Mouse (Mus musculus) embryonic facial prominence, embryonic 13.5 days (tissue): ENCODE results near the gene Slc39a7. TPM values are rescaled to one million over a fixed set of nuclear protein-coding genes. Genes with fewer than 3 reads are reported as not detected.

Experiments used
- ATAC-seq: fragments of 200-750 bp; cut with Nextera tagmentation; 2 replicates; pipeline ENCODE4 v1.8.0; 2017; ENCODE audit warnings: low read depth; ENCODE audit not compliant: insufficient number of reproducible peaks, insufficient read depth, low FRiP score, low TSS enrichment
- H3K27ac ChIP-seq: fragments of 300-500 bp; sonication (generic); 2 replicates; pipeline ENCODE4 v1.5.1; 2015; ENCODE audit warnings: moderate library complexity, mild to moderate bottlenecking, inconsistent platforms
- H3K27me3 ChIP-seq: fragments of 300-500 bp; sonication (generic); 2 replicates; pipeline ENCODE4 v1.6.1; 2015; ENCODE audit warnings: mild to moderate bottlenecking, inconsistent platforms
- H3K36me3 ChIP-seq: fragments of 300-500 bp; sonication (generic); 2 replicates; pipeline ENCODE4 v1.6.1; 2015; ENCODE audit warnings: mild to moderate bottlenecking, inconsistent platforms
- H3K4me1 ChIP-seq: fragments of 300-500 bp; sonication (generic); 2 replicates; pipeline ENCODE4 v1.6.1; 2015; ENCODE audit warnings: inconsistent platforms
- H3K4me2 ChIP-seq: fragments of 300-500 bp; sonication (generic); 2 replicates; pipeline ENCODE4 v1.6.1; 2015; ENCODE audit warnings: moderate library complexity, mild to moderate bottlenecking, inconsistent platforms
- H3K4me3 ChIP-seq: fragments of 300-500 bp; sonication (generic); 2 replicates; pipeline ENCODE4 v1.5.1; 2015; ENCODE audit warnings: mild to moderate bottlenecking, inconsistent platforms
- H3K9ac ChIP-seq: fragments of 300-500 bp; sonication (generic); 2 replicates; pipeline ENCODE4 v1.6.1; 2015; ENCODE audit warnings: mild to moderate bottlenecking, inconsistent platforms
- H3K9me3 ChIP-seq: fragments of 300-500 bp; sonication (generic); 2 replicates; pipeline ENCODE4 v1.6.1; 2016; ENCODE audit warnings: inconsistent platforms
- WGBS: fragments of 180-500 bp; shearing (Covaris S2); methylation state at CpG from one replicate; pipeline ENCODE4 v1.1.7; 2015; ENCODE audit warnings: mixed read lengths; 5-methylcytosine and 5-hydroxymethylcytosine counted together
- polyA plus RNA-seq: library from polyadenylated mRNA; unstranded; fragments of >200 nt; fragmentation: Nextera tagmentation; extraction: Ambion mirVana; gene quantifications from 2 replicates; pipeline ENCODE4 v1.2.1, GENCODE M21; 2015

Gene Slc39a7
- polyA plus RNA-seq, 1 experiment from 2014 or later: 212 TPM

- Histone ChIP-seq H3K36me3 (peaks cover 33% of the 10 kb centered on the region), H3K27me3 (peaks cover 55% of the 10 kb centered on the region), H3K9me3 (no peaks in the 10 kb centered on the region), H3K27ac (peak overlapping the region; percentile 56), H3K4me2 (peak overlapping the region; percentile 57), H3K9ac (peak overlapping the region; percentile 64), H3K4me3 (peak overlapping the region; percentile 35), H3K4me1 (peaks cover 31% of the 10 kb centered on the region)
- WGBS: 26% methylated on average over 17 of the region's 17 CpGs
- ATAC-seq: no peak; the same call in 1 of the 2 replicates
Observed at GRCm38 (mm10) chr17:34039562-34040450, 8.3 kb upstream of the Slc39a7 start.

- no peaks in the 10 kb centered on the region for H3K9me3 ChIP-seq
- peaks cover 31% of the 10 kb centered on the region for H3K4me1 ChIP-seq
- peak; percentile 23; the same call in 1 of the 2 replicates for ATAC-seq
- peaks cover 55% of the 10 kb centered on the region for H3K27me3 ChIP-seq
- H3K27ac ChIP-seq: peak within 1 kb of the TSS; percentile 64
- WGBS: 6% methylated on average over 28 of the region's 28 CpGs
- H3K4me2 ChIP-seq: peak within 1 kb of the TSS; percentile 57
- peak within 1 kb of the TSS; percentile 35 for H3K4me3 ChIP-seq
- peaks cover 40% of the 10 kb centered on the region for H3K36me3 ChIP-seq
- H3K9ac ChIP-seq: peak within 1 kb of the TSS; percentile 64
Observed at GRCm38 (mm10) chr17:34038878-34039561, 7.5 kb upstream of the Slc39a7 start, which contains the start of gene Col11a2. Col11a2 (plus strand) TSS chr17:34039437.

- 0 out of 2 replicates have a peak, but pooled peaks have one; percentile 2 for ATAC-seq
- peak overlapping the region; percentile 64 for H3K9ac ChIP-seq
- H3K4me2 ChIP-seq: peak overlapping the region; percentile 57
- H3K4me1 ChIP-seq: peaks cover 36% of the 10 kb centered on the region
- H3K27ac ChIP-seq: peak overlapping the region; percentile 64
- peak overlapping the region; percentile 35 for H3K4me3 ChIP-seq
- WGBS: 13% methylated on average over 19 of the region's 21 CpGs
- peaks cover 45% of the 10 kb centered on the region for H3K36me3 ChIP-seq
- H3K9me3 ChIP-seq: no peaks in the 10 kb centered on the region
- H3K27me3 ChIP-seq: peaks cover 55% of the 10 kb centered on the region
Observed at GRCm38 (mm10) chr17:34038440-34038839, 7.0 kb upstream of the Slc39a7 start.

GRCm38 (mm10) chr17:34037241-34037640, 5.8 kb upstream of the Slc39a7 start:
- 89% methylated on average over 7 of the region's 7 CpGs for WGBS
- Histone ChIP-seq H3K9me3 (no peaks in the 10 kb centered on the region), H3K9ac (no peak overlapping the region), H3K27me3 (peaks cover 49% of the 10 kb centered on the region), H3K4me1 (peaks cover 45% of the 10 kb centered on the region), H3K27ac (peak overlapping the region; percentile 64; the same call in 1 of the 2 replicates), H3K4me2 (no peak overlapping the region), H3K4me3 (no peak overlapping the region), H3K36me3 (peaks cover 46% of the 10 kb centered on the region)
- no peak for ATAC-seq

DNA sequence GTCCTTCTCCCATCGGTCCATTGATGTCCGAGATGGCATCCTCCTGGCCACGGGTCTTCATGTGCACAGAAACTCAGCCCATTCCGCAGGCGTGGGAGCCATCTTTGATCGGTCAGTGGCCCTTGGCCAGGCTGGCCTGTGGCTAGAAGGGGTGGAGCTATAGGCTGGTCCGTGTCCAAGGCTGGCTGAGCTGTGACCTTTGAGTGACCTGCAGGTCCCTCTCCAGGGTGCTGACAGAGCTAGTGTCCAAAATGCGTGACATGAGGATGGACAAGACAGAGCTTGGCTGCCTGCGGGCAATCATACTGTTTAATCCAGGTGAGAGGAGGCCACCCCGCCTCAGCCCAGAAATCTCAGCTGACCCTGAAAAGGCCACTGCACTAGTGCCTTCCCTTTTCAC, 5.2 kb upstream of the Slc39a7 start:
- no peak overlapping the region for H3K4me3 ChIP-seq
- no peaks in the 10 kb centered on the region for H3K9me3 ChIP-seq
- peaks cover 46% of the 10 kb centered on the region for H3K36me3 ChIP-seq
- peaks cover 45% of the 10 kb centered on the region for H3K4me1 ChIP-seq
- WGBS: 79% methylated on average over 10 of the region's 10 CpGs
- ATAC-seq: no peak
- H3K27me3 ChIP-seq: peaks cover 43% of the 10 kb centered on the region
- H3K9ac ChIP-seq: no peak overlapping the region
- no peak overlapping the region for H3K4me2 ChIP-seq
- no peak overlapping the region for H3K27ac ChIP-seq

GRCm38 (mm10) chr17:34035517-34035916, 4.0 kb upstream of the Slc39a7 start:
- H3K4me1 ChIP-seq: peaks cover 43% of the 10 kb centered on the region
- H3K36me3 ChIP-seq: peaks cover 46% of the 10 kb centered on the region

DNA sequence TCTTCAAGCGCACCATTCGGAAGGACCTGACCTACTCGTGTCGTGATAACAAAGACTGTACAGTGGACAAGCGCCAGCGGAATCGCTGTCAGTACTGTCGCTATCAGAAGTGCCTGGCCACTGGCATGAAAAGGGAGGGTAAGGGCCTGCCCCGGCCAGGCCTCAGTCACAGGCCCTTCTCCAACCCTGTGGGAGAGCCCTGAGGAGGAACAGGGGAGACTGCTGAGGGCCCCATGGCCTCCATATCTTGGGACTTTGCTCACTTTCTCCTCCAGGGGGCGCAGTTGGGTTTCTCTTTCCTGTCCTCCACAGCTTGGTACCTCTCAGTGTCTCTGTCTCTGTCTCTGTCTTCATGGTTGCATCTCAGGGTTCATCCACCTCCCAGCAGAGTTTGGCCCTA, 2.6 kb upstream of the Slc39a7 start:
- 80% methylated on average over 10 of the region's 10 CpGs for WGBS
- Histone ChIP-seq H3K27me3 (peaks cover 17% of the 10 kb centered on the region), H3K4me3 (no peak overlapping the region), H3K9me3 (no peaks in the 10 kb centered on the region), H3K27ac (no peak overlapping the region; the same call in 1 of the 2 replicates), H3K9ac (no peak overlapping the region), H3K4me2 (no peak overlapping the region), H3K4me1 (peaks cover 50% of the 10 kb centered on the region), H3K36me3 (peaks cover 58% of the 10 kb centered on the region)
- ATAC-seq: no peak

More at GRCm38 (mm10) chr17:34035517-34035916, 4.0 kb upstream of the Slc39a7 start:
- Histone ChIP-seq H3K27me3 (peaks cover 31% of the 10 kb centered on the region), H3K9me3 (no peaks in the 10 kb centered on the region), H3K27ac (no peak overlapping the region), H3K9ac (no peak overlapping the region), H3K4me3 (no peak overlapping the region), H3K4me2 (no peak overlapping the region)
- 82% methylated on average over 9 of the region's 9 CpGs for WGBS
- ATAC-seq: no peak

- H3K4me2 ChIP-seq: peak overlapping the region; percentile 99
- no peak overlapping the region for H3K27ac ChIP-seq
- ATAC-seq: no peak
- peaks cover 50% of the 10 kb centered on the region for H3K4me1 ChIP-seq
- 89% methylated on average over 9 of the region's 9 CpGs for WGBS
- H3K4me3 ChIP-seq: no peak overlapping the region
- H3K9ac ChIP-seq: peak overlapping the region; percentile 95; the same call in 1 of the 2 replicates
- no peaks in the 10 kb centered on the region for H3K9me3 ChIP-seq
- H3K27me3 ChIP-seq: peaks cover 11% of the 10 kb centered on the region
- H3K36me3 ChIP-seq: peaks cover 64% of the 10 kb centered on the region
Observed at GRCm38 (mm10) chr17:34033441-34033840, 2.0 kb upstream of the Slc39a7 start.

- peak overlapping the region; percentile 99 for H3K4me2 ChIP-seq
- H3K9me3 ChIP-seq: no peaks in the 10 kb centered on the region
- peak overlapping the region; percentile 89 for H3K4me3 ChIP-seq
- H3K27me3 ChIP-seq: peaks cover 5% of the 10 kb centered on the region
- H3K27ac ChIP-seq: no peak overlapping the region
- 49% methylated on average over 9 of the region's 9 CpGs for WGBS
- H3K9ac ChIP-seq: peak overlapping the region; percentile 95
- peaks cover 63% of the 10 kb centered on the region for H3K36me3 ChIP-seq
- peaks cover 49% of the 10 kb centered on the region for H3K4me1 ChIP-seq
- ATAC-seq: no peak
Observed at GRCm38 (mm10) chr17:34032806-34033205, 1.3 kb upstream of the Slc39a7 start.

DNA sequence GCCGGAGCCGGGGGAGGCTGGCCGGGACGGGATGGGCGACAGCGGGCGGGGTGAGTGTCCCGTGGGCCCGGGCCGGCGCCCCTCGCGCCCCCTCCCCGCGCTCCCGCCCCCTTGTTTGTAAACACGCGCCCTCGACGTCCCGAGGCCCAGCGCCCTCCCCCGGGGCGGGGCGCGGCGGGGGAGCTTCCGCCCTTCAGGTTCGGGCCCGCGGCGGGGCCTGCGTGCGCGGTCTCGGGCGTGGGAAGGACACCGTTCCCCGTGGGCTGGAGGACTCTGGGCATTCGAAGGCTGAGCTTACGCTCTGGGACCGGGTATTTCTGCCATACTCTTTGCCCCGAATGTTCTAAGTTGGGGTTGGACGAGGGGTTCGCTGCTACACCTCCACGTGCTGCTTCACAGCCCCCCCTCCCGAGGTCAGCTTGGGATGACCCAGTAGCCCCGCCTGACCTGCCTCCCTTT, 721 bp upstream of the Slc39a7 start:
- under 1% methylated on average over 22 of the region's 48 CpGs for WGBS
- no peaks in the 10 kb centered on the region for H3K27me3 ChIP-seq
- H3K36me3 ChIP-seq: peaks cover 57% of the 10 kb centered on the region
- H3K4me2 ChIP-seq: peak overlapping the region; percentile 99
- peak overlapping the region; percentile 89 for H3K4me3 ChIP-seq
- H3K9me3 ChIP-seq: no peaks in the 10 kb centered on the region
- peak overlapping the region; percentile 95 for H3K9ac ChIP-seq
- peaks cover 47% of the 10 kb centered on the region for H3K4me1 ChIP-seq
- H3K27ac ChIP-seq: peak overlapping the region; percentile 96
- no peak for ATAC-seq

- peak overlapping the region; percentile 99 for H3K4me2 ChIP-seq
- H3K4me1 ChIP-seq: peaks cover 60% of the 10 kb centered on the region
- no peak for ATAC-seq
- WGBS: 5% methylated on average over 20 of the region's 20 CpGs
- peak overlapping the region; percentile 95 for H3K9ac ChIP-seq
- H3K4me3 ChIP-seq: peak overlapping the region; percentile 89
- no peaks in the 10 kb centered on the region for H3K9me3 ChIP-seq
- H3K36me3 ChIP-seq: peaks cover 44% of the 10 kb centered on the region
- no peaks in the 10 kb centered on the region; the same call in 1 of the 2 replicates for H3K27me3 ChIP-seq
- H3K27ac ChIP-seq: peak overlapping the region; percentile 96
Observed at GRCm38 (mm10) chr17:34030861-34031326, 588 bp downstream of the Slc39a7 start.
